Mouse (Mus musculus): ENCODE measurements around the gene Ccdc148.

Gene Ccdc148

GRCm38 (mm10) chr2:59160605-59160963, at the start of gene Ccdc148, which contains the start of gene Pkp4:
Gene Ccdc148, minus strand, starts transcription at chr2:59160683.
Gene Pkp4, plus strand, starts transcription at chr2:59160850.
- DNase-seq = peak; percentile 96

DNA sequence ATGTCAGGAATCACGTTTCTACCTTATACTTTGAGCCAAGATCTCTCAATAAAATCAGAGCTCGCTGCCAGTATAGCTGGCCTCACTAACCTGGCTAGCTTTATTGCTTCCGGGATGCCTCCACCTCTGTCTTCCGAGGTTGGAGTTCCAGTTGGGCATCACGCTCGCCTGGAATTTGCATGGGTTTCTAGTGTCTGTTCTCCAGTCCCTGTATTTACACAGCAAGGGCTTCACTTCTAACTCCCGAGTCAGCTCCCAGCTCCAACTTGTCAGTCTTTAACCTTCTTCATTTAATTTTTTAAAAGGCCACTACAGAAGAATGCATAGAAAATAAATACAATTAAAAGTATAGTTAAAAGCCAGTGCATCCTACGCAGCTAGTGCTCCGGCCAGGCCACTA, 47.8 kb upstream of the Ccdc148 start:
- no peak for DNase-seq

DNA sequence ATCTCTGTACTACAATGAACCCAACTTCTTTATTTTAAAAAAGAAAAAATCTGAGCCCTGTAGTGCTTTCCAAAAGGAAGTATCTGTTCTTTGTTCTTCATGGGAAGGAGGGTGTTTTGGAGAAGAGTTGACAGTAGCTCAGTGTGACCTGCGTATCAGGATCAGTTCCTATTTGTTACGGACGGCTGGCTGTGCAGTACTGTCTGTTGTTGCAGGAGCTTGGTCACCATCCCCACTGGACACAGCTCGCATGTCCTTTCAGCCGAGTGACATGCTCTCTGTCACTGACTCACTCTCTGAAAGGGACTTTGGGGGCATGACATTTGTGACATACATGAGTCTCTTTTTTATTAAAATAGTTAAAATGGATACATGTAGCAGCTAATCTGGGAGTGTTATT, 47.2 kb upstream of the Ccdc148 start:
- no peak for DNase-seq

- no peak for DNase-seq
Measured at GRCm38 (mm10) chr2:59207240-59207639, 46.8 kb upstream of the Ccdc148 start.

GRCm38 (mm10) chr2:59206190-59206589, 45.7 kb upstream of the Ccdc148 start:
- DNase-seq = no peak

DNA sequence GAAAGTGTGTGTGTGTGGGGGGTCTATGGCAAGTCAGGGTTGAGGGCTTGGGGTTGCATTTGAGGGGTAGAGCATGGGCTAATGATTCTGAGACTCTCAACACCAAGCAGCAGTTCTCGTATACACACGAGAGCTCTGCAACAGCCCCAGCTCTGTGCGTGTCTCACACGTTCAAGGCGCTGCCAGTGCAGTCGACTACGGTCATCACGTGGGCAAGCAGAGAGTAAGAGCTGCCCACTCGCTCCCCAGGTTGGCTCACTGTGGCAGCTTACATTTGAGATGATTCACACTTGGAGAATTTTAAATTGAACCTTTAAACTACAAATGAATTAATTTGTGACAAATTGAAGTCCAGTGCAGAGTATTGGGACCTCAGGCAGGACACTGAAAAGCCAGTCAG, 44.6 kb upstream of the Ccdc148 start:
- no peak for DNase-seq

- no peak for DNase-seq
Measured at GRCm38 (mm10) chr2:59203627-59204425, 43.3 kb upstream of the Ccdc148 start.

DNA sequence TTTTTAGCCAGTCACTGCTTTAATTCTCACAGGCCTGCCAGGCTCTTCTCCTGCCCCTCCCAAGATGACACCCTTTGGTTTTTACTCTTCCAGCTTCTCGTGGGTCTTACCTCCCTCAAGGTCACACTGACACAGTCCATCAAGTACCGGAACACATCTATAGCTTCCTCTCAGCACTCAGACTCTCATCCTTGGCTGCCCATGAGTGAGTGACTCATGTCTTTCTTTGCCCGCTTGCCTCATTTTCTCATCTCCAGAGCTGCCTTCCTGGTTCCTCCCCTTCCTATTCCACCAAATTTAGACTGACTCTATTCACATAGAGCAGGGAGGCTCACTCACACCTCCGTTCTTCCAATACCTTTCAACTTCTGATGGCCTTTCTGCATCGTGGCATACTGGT, 42.4 kb upstream of the Ccdc148 start:
- DNase-seq = no peak

DNA sequence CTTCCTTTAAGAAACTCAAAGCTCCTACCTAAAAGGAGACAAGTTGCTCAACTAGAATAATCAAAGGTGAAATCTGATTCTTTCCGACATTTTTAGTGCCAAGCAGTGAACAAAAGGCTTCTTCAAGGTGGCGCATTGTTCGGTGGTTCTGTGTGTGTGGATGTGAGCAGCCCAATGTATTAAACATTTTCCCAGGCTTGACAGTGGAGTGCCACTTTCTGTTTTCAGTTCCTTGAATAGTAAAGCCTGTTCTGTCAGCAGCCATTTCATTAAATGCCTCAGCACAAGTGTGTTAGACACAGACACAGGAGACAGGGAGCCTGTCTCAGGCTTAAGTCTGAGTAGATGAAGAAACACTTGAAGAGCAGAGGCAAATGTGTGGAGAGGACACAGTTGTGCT, 40.0 kb upstream of the Ccdc148 start:
- DNase-seq = no peak

- DNase-seq = no peak
Measured at GRCm38 (mm10) chr2:59199476-59199976, 39.0 kb upstream of the Ccdc148 start.

DNA sequence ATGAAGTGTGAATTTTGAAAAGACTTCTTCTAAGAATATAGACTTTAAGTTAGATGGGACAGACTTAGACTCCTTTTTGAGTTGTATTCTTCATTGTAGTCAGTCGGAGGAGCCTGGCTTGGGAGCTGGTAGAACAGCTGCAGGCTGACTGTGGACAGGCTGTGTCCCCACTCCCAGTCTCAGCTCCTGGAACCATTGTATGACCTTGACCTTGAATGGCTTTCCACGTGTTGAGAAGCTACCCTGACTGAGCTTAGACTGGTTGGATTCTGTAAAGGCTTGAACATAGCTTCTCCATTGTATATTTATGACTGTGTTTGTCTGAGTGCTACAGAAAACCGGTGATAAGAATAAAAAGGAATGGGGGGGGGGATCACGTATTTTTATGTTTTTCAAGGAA, 36.7 kb upstream of the Ccdc148 start:
- no peak for DNase-seq

- DNase-seq = no peak
Measured at GRCm38 (mm10) chr2:59193117-59193516, 32.6 kb upstream of the Ccdc148 start.

- peak; percentile 49 for DNase-seq
Measured at GRCm38 (mm10) chr2:59191466-59191865, 31.0 kb upstream of the Ccdc148 start.

- no peak for DNase-seq
Measured at GRCm38 (mm10) chr2:59190186-59190585, 29.7 kb upstream of the Ccdc148 start.

GRCm38 (mm10) chr2:59189661-59190185, 29.2 kb upstream of the Ccdc148 start:
- peak; percentile 55 for DNase-seq

DNA sequence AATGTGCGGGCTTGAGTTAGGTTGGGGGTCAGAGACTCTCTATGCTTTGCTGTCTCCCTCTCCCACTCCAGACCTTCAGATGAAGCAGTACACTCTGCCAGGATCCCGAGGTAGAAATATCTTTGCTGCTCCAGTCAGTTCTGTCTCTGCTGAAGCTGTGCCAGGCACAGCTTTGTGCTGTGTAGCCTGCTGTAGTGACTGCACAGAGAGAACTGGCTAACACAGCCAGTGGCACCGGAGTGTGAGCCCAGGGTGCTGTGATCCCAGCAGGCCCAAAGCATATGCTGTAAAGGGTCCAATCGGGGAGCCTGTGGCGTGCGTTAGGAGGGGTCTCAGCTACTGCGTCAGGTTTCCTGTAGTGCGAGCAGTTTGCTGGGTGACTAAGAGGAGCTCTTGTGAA, 27.8 kb upstream of the Ccdc148 start:
- no peak for DNase-seq

DNA sequence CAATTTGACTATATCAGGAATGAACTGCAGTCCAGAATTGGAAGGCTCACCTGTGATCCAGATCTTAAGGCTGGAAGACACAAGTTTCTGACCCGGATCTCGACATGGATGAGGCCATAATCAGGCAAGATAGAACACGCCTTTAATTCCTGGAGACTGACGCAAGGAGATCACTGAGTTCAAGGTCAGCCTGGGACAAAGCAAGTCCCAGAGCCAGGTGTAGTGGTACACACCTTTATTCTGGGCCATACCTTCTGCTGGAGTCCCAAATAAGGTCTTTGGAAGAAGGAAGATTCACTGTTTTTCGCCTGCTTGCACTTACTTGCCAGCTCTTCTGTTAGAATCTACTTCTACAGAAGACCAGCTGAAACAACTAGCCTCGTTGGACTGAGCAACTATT, 26.5 kb upstream of the Ccdc148 start:
- no peak for DNase-seq

DNA sequence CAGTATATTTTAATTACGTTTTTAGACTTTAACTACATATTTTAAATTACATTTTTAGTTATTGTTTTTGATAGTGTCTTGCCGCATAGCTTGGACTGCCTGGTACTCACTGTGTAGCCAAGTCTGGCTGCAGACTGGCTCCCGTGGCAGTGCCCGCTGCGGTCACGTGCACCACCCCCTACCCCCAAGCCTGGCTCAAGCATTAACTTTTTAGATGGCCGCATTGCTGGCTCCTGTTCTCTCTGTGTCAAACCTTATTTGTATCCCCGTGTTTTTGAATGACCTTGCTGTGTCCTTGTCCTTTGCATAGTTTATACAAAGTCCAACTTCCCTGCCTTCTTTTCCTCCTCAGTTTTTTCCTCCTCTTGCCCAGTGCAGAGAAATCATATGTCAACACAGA, 25.6 kb upstream of the Ccdc148 start:
- peak; percentile 59 for DNase-seq

- no peak for DNase-seq
Measured at GRCm38 (mm10) chr2:59184107-59185064, 23.9 kb upstream of the Ccdc148 start.

DNA sequence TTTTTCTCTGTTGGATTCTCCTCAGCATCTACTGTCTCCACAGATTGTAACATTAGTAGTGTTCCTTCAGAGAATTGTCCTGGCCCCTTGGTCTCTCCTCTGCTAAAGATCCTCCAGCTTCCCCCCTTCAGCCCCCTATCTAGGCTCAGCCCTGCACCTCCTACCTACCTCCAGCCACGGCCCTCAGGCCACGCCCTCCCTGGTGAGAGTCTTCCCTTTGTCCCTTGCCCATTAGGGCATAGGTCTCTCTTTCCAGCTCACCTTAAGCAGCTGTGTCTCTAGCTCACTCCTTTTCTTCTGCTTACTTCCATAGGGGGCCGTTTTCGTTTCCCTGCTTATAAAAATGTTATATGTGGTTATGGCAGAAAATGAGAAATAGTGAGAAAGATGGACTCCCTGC, 23.1 kb upstream of the Ccdc148 start:
- DNase-seq = no peak

DNA sequence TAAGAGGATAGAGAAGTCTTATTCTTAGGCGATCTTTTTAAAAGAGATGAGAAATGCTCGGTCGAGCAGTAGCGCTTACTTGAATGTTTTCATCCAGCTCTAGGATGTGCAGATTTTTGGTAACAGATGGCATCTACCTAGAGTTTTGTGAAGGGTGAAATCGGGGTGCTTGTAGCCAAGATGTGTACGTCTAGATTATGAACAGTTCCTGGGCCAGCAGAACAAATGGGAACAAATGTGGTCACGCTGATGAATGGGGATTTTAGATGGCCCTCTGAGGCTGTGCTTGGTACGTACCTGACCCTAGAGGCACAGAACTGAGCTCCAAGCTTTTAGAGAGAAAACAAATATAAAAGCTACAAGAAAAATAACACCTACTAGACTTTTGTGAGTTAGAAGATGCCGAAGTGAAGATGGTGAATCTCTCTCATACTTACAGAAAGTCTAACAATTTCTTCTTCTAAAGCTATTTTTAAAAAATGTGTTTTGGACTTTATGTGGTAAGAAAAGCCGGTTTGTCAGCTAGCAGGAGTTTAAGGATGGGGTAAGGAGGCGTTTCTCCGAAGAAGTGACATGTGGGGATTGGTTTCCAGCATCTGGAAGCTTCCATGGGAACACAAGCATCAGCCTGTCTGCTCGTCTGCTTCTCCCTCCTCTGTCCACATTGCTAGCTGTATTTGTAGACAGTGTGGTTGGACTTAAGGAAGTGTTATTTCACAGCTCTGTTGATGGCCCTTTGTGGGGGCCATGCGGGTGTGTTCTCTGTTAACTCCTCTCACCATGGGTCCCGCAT, 21.0 kb upstream of the Ccdc148 start:
- no peak for DNase-seq

DNA sequence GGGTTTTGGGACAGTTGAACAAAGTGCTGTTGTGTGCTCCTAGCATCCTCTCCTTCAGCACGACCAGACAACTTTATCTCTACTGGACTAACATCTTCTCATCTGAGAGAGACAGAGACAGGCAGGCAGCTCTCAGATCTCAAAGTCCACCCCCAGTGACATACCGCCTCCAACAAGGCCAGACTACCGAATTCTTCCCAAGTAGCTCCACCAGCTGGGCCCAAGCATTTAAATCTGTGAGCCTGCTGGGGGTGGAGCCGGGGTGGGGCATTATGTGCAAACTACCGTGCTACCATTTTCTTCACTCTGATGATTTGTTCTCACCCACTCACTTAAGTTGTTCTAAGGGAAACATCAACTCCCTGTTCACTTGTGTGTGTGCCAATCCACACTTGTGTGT, 19.0 kb upstream of the Ccdc148 start:
- no peak for DNase-seq

DNA sequence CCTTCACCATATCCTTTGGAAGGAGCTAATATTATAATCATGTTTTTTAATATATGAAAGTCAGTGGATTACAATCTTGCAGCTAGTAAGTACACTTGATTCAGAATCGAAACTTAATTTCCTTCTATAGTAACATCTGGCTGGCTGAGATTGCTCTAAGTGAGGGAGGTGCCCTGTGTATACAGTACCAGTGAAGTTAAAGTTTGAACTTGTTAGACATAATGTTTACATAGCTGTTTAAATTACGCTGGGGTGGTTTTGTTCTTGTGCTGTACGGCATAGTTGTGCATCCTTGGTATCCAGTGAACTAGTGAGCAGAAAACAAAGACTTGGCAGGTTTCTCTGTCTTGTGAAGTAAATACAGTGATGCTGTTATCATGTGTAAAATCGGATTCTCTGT, 18.5 kb upstream of the Ccdc148 start:
- no peak for DNase-seq

Data from kidney, postnatal 10 days (tissue).